Mouse (Mus musculus) adrenal gland, adult (tissue): ENCODE data around the gene Myo15b.

Experiments used
- DNase-seq, 2 experiments: peaks; one replicate each; pipeline ENCODE4 v3.0.0; 2022 to 2023; ENCODE audit warnings: low spot score in 1 of 2; ENCODE audit not compliant: inconsistent age in 2 of 2

Myo15b gene

DNA sequence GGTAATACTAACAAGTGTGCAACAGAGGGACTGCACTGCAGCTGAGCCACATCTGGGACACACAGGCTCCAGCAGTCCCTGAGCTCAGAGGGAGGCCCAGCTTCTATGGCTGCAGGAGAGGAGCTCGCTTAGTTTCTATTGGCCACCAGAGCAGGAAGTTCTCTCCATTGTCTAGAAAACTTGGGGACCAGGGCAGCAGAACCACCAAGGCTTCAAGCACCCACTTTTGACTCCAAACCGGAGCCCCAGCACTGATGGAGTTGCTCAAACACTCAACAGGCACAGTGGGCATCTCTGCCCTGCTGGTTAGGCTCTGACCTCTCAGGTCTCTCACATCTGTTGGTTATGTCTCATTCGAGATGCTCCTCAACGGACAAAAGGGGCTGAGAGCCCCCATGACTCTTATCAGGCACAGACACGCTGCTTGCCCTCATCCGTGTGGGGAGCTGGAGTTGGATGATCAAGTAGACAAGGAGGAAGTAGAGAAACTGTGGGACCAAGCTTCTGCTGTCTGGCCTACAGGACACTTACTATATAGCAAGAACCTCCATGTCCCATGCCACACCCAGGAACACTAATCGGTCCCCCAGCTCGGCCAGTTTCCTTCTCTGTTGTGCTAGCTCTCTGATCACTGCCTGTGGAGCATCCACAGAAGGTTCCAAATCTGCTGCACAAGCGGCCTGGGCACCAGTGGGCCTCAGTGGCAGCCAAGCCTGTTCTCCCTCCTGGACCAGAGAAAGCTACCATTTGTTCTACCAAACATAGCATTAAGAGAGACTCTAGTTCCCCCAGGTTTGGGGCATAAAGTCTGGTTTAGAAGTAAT lies 43.3 kb downstream of the Myo15b start:
- DNase-seq, result no peak

GRCm38 (mm10) chr11:115902177-115902576 lies 44.0 kb downstream of the Myo15b start:
- no peak for DNase-seq

DNA sequence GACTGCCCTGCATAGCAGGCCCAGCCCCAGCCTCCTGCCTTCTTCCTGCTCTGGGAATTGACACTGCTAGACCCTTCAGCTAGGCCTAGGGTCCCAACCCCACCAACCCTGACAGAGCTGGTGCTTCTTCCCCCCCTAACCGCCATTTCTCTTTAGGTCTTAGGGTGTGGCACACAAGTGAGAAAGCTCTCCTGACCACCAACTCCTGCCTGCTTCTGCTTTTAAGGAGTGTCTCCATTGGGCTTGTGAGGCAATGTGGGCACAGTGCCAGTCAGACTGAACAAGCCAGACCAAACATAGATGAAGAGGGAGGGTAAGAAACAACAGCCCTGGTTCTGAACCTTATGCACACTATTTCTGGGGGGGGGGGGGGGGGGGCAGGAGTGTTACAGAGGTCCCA lies 44.6 kb downstream of the Myo15b start:
- no peak for DNase-seq

GRCm38 (mm10) chr11:115903384-115904230 lies 45.4 kb downstream of the Myo15b start:
- peak in 1 of 2 experiments; percentile 54 for DNase-seq

GRCm38 (mm10) chr11:115904231-115904955 lies 46.2 kb downstream of the Myo15b start:
- no peak for DNase-seq

DNA sequence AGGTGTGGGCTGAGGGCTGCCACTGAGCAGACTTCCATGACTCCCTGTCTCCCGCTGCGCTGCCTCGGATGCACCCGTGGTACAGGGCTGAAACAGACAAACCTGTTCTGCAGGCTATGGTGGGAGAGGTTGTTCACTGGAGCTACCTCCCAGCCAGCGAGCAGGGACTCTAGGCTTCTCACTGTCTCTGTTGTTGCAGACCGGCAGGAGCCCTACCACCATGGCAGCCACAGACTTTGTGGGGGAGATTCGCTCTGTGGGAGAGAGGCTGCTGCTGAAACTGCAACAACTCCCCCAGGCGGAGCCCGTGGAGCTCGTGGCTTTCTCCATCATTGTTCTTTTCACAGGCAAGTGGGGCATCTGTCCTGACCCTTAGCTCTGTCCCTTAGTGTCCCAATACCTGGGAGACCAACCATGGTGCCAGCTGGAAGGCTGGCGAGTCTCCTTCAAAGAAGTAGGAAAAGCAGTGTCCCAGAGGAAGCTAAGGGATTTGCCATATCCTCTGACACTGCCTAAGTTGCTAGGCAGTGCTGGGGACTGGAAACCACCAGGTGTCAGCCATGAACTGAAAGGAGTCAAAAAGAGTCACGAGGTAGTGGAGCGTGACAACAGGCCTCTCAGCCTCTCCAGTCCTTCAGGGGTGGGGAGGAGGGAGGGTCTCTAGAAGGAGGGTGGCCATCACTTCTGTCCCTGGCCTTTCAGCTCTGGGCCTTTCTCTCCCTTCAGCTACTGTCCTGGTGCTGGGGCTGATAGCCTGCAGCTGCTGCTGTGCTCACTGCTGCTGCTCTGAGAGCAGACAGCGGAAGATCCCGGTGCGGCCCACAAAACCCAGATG lies 47.0 kb downstream of the Myo15b start:
- no peak for DNase-seq

DNA sequence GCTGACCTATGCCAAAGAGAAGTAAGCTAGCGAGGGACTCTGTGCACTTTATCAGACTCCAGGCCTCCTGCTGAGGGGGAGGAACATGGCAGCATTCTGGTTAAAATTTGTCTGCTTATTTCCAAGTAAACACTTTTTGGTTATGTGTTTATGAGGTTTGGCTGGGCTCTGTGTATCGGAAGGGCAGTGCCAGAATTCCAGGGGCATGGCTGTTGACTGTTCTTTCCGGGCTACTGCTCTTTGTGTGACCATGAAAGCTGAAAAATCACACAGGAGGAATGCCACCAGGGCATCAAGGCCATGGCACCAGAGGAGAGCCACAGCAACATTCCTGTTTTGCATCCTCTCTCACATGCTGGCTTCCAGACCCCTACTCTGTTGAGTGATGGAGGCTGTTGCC lies 47.9 kb downstream of the Myo15b start:
- DNase-seq, result peak; percentile 58 to 81

- no peak for DNase-seq
Observed at GRCm38 (mm10) chr11:115906521-115906920, 48.3 kb downstream of the Myo15b start.

GRCm38 (mm10) chr11:115911134-115911561 lies 52.9 kb downstream of the Myo15b start:
- DNase-seq, result no peak

DNA sequence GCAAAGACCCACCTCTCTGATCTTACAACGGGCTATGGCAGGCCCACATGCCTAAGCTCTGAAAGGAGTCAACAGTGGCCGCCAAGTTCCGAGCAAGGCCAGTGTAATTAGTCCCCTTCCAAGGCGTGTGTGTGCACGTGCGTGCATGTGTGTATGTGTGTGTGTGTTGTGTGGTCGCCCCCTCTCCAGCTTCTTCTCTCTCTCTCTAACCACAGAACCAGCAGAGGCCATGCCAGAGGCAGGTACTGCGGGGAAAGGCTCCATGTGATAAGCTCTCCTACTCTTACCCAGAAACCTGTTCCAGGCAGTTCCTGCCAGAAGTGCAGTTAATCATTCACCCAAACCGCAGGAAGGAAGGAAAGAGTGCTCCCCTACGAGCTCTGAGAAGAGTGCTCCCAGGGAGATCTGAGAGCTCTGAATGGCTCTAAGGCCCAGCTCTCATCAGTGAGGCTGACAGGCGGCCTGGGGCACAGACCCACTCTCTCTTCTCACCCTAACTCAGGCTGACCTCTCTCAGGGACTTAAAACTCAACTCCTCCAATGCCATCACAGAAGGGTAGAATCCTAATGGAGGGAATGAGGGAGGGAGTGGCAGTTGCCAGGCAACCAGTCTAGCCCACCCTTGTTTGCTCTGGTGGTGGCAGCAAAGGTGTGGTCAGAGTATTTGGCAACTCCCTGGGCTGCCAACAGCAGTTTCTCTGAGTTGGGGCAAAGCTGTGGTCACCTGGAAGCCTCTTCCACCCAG lies 53.6 kb downstream of the Myo15b start, which contains the start of gene Smim6:
TSS of gene Smim6 (plus strand) at position 386 of the 745 bp plus-strand sequence.
- no peak for DNase-seq

- no peak for DNase-seq
Observed at GRCm38 (mm10) chr11:115916579-115916978, 58.4 kb downstream of the Myo15b start.

GRCm38 (mm10) chr11:115918637-115919036 lies 60.4 kb downstream of the Myo15b start:
- DNase-seq, result no peak

DNA sequence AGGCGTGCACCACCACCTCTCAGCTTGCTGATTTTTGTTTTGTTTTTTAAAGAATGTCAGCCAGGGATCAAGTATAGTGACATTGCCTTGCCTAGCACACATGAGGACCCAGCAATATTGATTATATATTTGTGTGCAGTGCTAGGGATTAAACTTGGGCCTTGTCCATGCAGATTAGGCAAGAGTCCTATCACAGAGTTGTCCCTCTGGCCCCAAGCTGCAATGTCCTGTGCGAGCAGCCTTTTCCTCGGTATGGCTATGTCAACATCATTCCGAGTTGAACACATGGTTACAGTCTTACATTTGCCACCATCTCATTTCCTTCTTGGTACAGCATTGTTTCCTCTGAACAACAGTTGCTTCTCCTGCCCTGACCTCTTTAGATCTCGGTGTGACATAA lies 60.9 kb downstream of the Myo15b start:
- DNase-seq, result no peak

DNA sequence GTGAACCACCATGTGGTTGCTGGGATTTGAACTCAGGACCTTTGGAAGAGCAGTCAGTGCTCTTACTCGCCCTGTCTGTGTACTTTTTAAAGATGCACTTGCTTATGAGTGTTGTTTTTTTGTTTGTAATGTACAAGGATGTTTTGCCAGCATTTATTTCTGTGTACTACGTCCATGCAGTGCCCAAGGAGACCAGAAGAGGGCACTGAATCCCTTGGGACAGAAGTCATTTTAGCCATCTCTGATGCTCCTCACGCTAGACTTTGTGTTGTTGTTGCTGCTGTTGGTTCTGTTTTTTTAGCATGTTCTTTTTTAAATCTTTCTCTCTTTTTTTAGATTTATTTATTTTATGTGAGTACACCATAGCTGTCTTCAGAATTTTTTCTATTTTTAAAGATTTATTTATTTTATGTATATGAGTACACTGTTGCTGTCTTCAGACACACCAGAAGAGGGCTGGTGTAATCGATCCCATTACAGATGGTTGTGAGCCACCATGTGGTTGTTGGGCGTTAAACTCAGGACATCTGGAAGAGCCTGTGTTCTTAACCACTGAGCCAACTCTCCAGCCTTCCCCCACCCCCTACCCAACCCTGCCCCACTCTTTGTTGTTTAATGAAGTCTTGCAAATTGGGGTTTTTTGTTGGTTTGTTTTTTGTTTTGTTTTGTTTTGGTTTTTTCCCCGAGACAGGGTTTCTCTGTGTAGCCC lies 62.1 kb downstream of the Myo15b start:
- DNase-seq, result peak; percentile 42 to 82

DNA sequence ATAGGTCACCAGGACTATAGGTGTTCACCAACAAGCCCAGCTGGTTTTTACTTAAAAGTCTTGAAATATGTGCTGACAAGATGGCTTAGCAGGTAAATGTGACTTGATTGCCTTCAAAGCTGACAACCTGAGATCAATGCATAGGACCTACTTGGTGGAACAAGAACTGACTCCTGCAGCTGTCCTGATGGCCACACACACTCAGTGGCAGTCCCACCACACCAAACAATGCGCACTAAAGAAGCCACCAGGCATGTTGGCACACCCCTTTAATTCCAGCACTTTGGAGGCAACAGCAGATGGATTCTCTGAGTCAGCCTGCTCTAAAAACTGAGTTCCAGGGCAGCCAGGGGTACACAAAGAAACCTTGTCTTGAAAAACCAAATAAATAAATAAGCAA lies 63.8 kb downstream of the Myo15b start:
- DNase-seq, result no peak

DNA sequence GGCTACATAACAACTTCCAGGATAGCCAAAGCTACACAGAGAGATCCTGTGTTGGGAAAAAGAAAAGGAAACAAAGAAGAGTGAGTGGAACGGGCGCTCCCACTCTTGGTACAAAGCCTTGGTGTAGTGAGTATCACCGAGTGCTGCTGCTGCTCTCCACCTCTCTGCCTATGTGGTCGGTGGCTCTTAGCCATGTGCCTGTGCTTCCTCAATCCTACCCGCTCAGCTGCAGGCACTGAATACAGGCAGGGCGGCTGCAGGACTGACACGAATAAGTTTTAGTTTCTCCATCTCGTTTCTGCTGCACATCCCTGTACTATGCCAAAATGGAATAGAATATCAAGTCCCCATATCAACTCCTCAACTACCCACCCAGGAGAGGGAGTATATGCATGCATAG lies 70.8 kb downstream of the Myo15b start:
- no peak for DNase-seq

DNA sequence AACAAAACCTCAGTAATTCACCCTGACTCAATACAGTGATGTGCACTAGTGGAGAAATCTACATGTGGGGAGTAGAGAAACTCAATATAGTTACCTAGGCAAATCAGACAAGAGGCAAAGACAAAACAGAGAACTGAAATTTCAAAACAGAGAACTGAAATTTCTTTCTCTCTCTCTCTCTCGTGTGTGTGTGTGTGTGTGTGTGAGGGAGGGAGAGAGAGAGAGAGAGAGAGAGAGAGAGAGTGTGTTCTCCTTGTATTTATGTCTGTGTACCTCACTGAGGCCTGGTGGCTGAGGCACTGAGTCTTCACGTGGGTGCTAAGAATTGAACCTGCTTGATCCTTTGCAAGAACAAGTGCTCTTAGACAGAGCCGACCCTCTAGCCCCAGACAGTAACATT lies 71.6 kb downstream of the Myo15b start:
- no peak for DNase-seq

DNA sequence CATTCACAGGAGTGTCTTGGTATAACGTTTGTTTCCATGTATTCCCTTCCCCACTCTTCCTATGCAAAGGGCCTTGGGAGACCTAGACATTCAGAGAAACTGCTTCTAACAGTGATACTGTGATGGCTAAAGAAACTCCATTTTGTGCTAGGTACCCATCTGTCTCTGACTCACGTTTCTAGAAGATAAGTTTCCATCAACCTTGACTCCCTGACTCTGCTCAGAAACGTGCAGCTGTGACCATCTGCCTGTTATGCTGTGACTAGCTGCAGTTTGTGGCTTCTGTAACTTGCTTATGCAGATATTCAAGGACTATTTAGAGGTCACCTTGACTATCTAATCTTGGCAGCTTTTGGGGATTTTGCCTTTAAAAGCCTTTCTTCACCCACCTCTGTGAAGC lies 73.0 kb downstream of the Myo15b start:
- DNase-seq, result no peak

DNA sequence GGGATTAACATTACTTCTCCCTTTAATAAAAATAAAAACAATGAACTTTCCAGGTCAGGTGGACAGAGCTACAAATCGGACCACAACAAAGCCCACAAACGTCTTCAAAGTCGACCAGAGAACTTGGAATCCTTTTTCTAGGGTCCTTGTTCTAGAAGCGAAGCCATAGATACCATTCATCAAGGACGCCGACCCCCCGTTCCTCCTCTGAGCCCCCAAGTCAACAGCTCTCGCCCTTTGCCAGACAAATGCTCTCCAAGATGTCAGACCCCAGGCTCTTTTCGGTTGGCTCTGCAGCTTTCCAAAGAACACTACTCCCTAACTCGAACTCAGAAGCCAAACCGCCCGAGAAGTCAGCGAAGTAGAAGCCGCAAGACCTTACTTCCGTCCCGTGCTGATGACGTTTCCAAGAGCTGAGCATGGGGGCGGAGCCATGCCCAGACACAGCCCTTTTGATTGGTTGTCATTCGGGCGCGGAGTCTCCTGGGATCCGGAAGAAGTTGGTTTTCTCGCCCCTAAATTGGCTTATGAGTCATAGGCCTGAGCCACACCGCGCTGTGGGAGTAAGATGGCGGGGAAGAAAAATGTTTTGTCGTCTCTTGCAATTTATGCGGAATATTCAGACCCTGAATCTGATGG lies 75.0 kb downstream of the Myo15b start, which contains the start of the genes Sap30bp and Recql5:
TSS of gene Sap30bp (plus strand) at position 175 of the 639 bp plus-strand sequence.
TSS of gene Recql5 (minus strand) at position 370 of the 639 bp plus-strand sequence.
- peak; percentile 97 to 99 for DNase-seq
